Mouse (Mus musculus) NIH3T3 (cell line): ENCODE data around the gene Pik3ca.

ENCODE experiments used
- DNase-seq: peaks from one replicate; pipeline ENCODE4 v3.0.0-alpha.2; 2012; ENCODE audit warnings: low read depth

The Pik3ca gene

DNA sequence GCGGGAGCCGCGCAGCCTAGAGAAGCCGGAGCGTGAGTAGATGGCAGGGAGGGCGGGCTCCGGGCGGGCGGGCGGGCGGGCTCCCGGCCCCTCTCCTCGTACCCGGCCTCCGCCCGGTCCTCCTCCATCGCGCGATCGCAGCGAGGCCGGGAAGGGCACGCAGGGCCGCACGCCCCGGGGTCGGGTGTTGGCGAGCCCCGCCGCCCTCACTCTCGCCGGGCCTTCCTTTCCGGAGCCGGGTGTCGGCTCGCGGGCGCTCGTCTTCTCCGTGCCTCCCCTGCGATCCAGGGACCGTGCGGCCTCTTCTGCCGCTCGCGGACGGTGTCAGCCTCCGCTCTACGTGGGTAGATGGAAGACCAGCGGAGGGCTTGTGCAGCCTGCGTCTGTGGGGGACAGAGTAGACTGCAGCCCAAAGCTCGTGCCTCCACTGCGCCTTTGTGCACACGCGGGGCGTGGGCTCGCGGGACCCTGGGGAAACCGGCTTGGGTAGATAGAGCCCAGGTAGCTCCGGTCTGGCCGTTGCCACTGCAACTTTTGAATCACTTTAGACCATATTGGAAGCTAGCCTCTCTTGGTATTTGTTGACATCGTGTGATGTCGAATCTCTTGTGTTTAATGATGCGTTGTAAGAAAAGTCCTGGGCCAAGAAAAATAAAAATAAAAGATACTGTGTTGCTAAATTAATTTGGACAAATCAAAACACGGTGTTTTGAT is at the start of gene Pik3ca:
Pik3ca (plus strand) TSS at position 211 of the 714 bp plus-strand sequence.
- peak; percentile 63 for DNase-seq

DNA sequence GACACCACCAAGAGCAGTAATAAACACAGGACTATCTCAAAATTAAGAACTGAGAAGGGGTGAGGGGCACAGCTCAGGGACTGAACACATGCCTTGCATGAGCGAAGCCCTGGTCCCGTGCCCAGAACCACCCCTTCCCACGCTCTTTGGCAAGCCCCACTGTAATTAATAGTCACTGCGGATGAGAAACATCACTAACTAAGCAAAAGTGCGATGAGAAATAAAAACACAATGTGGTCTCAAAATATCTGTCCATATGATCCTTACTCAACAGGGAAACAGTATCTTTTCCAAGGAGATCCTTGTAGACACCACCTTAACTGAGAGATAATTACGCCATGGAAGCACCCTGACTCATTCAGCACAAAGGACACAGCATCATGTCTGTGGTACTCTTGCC is 49.6 kb upstream of the Pik3ca start:
- peak; percentile 16 for DNase-seq

DNA sequence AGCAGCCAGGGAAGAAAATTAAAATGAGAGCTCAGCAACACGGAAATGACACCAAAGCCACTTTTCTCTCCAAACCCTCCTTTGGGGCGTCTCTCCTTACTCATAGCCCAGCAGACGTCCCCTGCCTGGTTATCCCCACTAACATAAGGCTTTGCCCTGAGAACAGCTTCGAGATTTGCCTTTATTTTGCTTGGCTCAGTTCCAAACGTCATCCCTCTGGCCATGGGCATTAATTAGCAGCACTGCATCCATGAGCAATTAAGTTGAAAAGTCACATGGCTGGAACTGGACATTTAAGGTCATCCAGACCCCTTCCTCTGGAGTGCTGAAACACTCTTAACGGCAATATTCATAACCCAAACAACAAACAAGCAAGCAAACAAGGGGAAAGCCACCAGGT is 36.2 kb upstream of the Pik3ca start:
- DNase-seq, result no peak

DNA sequence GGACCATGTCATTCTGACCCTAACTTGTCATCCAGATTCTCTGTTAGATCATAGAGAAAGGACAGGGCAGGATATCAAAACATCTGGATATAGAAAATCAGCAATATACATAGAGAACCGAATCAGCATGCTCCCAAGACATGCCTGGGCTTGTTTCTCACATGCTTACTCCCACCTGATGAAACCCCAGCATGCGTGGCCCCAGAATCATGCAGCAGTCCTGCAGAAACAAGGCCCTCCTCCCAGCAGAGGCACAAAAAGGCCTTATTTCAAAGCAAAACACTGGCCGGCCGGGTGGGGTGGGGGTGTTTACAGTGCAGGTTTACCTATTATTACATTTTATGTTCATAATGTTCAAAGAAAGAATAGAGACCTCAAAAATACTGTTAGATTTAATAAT is 33.3 kb upstream of the Pik3ca start:
- DNase-seq, result peak; percentile 66

DNA sequence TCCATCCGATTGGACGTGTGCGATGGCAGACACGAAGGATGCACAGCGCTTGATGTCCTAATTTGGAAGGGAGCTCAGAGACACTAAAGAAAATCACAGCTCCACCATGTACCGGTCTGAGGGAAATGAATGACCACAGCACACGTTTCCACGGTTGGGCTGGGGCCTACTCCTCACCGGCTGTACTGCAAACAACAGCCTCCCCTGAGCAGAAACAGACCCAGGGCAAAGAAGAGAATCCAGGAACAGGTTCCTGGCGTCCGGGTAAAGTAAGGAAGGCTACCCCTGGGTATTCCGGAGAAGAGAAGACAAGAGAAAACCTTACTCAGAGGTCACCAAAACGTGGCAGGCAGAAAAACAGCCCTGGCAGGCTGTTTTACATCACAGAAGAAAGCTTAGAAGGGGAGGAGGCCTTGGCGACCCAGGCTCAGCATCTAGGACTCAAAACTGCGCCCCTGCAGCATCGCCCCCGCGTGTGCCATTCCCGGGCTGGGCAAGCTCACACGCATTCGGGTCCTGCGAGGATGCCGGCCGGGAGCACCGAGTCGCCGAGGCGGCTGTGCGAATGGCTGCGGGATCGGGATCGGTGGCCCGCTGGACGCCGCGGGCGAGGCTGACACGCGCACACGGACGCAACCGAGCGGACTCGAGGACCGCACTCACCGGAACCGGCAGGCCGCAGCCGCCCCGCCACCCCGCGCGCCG is 32.5 kb upstream of the Pik3ca start:
- peak; percentile 59 for DNase-seq

DNA sequence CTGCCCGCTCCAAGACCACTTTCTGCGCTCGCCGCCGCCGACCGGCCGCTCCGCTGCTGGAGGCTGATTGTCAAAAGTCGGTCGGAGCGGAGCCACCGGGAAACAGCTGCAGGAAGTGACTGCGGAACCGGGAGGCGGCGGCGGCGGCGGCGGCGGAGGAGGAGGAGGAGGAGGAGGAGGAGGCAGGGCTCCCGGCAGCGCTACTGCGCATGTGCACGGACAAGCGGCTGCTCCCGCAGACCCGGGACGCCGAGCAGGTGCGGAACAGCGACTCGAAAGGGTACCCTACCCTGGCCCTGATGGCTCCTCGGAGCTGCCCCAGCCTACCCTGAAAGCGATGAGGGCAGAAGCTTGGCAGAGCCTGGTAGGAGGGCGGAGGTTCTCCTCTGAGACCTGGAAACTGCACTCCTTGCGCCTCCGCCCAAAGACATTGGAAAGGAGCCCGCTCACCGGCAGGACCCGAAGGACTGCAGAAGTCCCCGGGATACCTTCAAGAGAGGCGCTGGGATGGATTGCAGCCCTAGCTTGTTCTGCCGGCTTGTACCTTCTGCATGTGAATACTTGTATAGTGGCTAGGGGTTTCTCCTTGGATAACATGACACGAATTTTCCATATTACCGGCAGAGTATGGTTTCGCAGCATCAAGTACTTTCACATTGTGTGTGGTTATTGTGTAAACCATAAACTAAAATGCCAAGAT is 31.8 kb upstream of the Pik3ca start, which contains the start of gene Zmat3:
Zmat3 (minus strand) TSS at position 469 of the 700 bp plus-strand sequence.
- peak; percentile 81 for DNase-seq

DNA sequence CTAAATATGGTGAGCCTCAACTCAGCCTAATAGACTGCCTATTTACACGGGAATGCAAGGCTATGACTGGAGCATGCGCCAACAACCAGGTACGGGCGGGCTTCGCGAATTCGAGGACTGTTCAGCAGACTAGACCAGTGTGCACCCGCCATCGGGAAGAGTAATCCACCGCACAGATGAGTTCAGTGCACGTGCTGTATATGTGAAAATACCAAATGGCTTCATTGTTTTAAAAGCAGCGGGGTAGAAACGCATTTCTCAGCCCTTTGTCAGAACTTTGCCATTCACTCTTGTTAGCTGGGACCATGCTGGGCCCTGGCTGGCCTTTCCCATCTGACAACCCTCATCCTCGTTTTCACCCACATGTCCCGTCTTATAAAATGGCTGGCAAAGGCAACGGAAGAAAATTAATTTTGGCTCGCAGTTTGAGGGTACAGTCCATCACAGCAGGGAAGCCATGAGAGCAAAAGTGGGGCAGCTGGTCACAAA is 31.2 kb upstream of the Pik3ca start:
- DNase-seq, result no peak

DNA sequence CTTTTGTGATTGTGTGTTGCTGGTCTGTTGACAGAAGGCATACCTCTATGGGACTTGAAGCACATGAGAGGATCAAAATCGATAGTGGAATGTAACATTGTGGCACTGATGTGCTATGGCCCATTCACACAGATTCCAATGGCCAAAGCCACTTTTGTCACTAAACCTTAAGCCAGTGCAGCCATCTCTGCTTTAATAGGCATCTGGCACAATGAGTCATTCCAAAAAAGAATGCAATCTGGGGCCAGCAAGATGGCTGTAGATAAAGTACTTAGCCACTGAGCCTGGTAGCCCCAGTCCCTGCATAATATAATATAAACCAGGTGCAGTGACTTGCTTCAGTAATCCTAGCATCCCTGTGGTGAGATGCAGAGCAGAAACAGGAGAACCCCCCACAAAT is 30.0 kb upstream of the Pik3ca start:
- DNase-seq, result no peak

DNA sequence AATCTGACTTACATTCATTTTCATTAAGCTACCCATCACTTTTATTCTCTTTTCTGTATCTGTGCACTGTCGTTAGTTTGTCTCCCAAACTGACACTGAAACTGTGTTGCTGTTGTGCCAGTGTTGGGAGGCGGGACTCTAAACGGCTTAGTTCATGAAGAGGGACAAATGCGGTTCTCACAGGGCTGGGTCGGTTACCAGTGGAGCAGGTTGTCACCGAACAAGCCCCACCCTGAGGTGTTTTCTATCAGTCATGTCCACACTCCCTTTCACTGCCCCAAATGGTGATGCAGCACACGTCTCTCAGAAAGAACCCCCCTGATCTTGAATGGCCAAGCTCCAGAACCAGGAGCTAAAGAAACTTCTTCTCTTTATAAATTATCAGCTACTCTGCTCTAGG is 25.5 kb upstream of the Pik3ca start:
- no peak for DNase-seq

DNA sequence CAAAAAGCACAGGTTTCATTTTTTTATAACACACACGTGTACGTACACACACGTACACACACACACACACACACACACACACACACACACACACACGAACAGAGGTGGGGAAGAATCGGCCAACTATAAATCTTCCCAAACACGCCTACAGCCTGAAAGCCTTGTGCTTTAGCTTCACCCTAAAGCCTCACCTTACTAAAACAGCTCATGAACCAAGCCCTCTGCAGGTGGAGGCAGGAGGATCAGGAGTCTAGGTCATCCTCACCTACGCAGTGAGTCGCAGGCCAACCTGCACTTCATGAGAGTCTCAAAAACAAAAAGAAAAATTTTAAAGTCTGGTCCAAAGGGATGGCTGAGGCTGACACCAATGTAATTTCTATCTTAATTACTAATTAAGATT is 25.0 kb upstream of the Pik3ca start:
- no peak for DNase-seq

DNA sequence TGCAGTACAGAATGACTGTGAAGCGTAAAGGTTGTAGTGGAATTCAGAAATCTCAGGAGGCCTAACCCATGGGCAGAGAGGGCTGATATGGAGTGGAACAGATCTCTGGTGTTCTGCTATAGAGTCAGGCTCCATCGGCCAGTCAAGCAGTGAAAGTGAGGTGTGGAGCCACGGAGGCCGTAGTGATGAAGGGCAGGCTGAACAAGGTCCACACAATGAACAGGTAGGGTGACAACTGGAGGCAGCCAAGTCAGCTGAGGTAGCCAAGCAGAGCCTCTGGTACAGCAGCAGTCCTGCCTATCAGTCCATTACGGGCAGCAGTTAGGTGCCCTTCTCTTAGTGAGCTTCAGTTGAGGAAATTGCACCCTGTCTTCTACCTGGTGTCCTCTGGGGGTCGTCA is 24.2 kb upstream of the Pik3ca start:
- no peak for DNase-seq

DNA sequence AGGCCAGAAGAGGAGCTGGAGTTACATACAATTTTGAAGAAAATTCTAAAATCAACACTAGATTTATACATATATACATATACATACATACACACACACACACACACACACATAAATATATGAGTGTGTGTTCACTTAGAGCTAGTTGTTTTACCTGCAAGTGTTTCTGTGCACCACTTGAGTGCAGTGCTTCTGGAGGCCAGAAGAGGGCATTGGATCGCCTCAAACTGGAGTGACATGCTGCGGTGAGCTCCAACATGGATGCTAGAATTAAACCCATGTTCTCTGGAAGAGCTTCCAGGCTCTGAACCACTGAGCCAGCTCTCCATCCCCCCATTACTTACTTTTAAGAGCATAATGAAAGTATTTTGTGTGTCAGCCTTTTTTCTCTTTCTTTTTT is 17.6 kb upstream of the Pik3ca start:
- DNase-seq, result peak; percentile 53

DNA sequence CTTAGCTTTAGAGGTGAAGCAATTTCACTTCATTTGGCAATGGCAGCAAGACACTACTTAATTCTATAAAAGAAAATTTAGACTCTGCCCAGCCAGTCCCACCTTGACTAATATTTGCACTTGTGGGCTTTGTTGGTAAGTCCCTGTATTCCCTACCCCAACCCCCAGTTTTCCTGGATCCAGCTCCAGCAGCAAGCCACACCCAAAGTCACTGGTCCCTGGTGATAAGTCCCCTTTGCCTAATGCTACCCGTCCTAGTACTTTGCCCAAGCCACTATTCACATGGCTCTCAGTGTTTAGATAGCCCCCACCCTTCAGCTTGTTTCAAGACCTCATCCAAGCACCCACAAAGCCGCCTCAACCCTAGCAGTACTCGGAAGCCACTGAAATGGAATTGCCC is 15.9 kb upstream of the Pik3ca start:
- no peak for DNase-seq

DNA sequence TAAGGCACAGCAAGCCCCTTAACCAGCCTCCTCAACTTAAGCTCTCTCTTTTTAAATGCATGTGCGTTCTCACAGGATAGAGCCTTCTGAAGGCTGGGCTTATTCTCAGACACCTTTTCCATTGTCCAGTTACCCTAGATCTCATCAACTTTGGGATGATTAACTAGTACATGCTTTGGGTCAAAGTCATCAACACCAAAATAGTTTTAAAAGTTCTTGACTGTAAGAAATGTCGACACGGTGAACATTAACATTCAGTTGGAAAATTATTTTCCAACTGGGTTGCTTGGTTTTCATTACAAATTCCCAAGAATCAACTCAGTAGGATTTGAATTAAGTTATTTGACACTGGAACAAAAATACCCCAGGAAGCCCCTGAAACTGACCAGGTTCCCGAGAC is 4.6 kb upstream of the Pik3ca start:
- DNase-seq, result no peak

DNA sequence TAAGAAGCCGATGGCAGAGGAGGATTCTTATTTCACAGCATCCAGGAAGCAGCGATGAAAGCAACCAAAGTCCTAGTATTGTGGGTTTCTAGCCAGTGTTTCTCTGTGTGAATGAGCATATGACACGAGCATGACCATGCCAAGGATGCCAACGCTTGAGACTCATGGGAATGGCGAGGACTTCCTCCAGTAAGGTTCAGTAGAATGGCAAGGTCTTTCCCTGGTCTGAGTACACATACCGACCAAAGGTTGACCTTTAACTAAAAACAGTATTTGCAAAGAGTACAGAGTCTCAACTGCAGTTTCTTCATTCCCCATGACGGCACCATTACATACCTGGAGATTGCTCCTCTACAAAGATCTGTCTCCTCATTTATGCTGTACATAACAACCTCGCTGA is 3.5 kb upstream of the Pik3ca start:
- no peak for DNase-seq

DNA sequence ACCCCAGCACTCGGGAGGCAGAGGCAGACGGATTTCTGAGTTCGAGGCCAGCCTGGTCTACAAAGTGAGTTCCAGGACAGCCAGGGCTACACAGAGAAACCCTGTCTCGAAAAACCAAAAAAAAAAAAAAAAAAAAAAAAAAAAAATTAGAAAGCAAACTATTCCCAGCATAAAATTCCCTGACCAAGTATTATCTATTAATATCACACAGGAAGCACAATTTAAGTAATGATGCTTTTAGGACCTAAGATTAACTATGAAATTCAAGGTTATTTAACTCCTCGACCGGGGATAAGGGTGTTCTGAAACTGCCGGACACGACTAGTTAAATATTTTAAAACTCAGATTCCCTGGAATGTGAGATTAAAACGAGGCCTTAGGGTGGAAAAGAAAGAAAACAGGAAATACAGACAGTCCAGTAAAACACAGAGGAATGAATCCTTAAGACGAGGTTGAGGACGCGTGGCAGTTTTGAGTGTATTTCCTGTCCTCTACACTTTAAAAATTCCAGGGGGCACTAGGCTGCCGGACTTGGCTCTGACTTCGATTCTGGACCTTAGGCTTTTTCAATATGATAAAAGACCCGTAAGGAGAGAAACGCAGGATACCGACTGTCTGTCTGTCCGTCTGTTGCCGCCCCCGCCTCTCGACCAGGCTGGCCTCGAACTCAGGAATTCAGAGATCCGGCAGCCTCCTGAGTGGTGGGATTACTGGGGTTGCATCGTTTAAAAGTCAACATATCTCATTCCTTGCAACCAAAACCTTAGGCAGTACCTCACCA is 1.5 kb upstream of the Pik3ca start:
- peak; percentile 70 for DNase-seq

DNA sequence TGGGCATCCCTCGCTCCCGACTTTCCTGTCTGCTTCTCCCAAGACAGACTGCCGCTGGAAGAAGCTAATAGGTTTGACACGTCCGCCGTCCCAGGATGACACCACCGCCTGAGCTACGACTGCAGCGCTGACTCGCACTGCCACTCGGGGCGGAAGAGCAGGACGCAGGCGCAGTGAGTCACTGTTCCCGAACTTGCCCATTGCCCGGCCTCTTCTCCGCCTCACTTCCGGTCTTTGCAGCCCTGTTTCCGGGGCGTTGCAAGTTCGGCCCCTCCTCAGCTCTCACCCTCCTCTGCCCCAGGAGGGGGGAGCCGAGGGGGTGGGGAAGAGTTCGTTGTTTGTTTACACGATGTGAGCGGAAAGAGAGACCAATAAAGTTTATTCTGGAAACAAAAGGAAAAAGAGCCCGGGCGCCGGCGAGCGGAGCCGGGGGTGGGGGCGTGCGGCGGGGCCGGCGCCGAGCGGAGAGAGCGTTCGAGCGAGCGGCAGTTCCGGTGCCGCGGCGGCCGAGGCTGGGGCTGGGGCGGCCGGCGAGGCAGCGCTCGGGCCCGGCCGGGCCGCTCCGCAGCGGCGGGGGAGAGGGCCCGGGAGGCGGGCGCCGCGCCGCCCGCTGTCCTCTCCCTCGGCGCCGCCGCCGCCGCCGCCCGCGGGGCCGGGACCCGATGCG is 544 bp upstream of the Pik3ca start:
- DNase-seq, result peak; percentile 99

DNA sequence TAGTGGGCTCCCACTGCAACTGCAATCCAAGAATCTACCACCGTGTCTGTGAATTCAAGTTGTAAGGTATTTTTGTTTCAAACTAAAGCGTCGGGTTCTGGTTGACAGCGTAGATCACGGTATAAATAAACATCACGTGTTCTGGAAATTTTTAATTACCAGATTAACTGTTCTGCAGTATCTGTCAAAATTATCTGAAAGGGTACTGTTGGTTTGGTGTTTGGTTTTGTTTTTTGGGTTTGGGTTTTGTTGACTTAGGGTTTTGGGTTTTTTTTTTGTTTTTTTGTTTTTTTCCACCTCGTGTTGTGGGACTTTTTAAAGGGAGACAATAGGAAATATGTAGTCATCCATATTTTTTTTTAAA is 686 bp downstream of the Pik3ca start:
- peak; percentile 28 for DNase-seq

DNA sequence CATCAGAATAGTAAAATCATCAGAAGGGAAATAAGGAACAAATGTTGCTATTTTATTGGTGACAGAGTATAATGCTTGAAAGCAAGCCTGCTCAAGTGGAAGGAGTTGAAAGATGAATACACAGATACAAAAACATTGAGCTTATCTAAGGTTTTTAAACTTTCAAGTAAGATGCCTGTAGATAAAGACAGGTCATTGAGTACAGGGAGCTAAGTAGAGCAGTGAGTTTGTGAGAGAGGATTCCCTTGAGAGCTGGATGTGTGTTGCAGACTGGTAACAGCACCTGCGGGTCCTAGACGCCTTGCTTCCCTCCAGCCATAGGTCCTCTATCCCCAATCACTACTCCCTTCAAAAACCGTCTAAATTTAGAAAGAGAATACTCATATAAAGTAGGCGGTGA is 1.2 kb downstream of the Pik3ca start:
- DNase-seq, result no peak

DNA sequence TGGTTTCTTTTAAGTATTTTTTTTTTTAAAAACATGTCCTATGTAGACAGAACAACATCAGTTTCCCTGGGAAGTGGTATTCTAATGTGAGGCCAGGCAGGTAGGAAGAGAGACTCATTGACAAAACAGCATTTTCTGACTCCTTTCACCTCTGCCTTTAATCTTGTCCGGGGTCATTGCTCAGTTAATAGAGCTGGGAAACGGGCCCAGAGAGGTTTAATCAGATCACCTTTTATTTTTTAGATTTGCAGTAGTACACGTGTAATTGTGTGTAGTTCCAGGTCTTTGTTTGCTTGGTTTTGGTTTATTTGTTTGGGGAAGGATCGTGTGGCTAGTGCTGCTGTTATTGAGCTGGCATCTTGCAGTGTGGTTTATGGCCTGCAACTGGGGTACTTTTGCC is 1.9 kb downstream of the Pik3ca start:
- DNase-seq, result no peak

DNA sequence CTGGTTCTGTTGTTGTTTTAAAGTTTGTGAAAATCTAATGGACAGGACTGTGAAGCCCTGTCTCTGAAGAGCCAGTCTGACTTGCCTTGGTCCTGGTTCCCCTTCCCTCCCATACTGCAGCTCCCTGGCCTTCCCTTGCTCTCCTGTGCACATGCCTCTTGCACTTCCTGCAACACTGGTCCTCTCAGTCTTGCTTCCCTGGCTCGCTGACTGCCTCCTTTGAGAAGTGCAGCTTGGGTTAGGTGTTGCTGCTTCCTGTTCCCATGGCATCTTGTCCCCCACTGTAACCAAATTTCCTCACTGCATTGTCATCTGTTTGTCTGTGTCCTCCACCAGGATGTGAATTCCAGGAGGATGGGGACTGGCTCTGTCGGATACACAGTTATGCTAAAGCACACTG is 2.5 kb downstream of the Pik3ca start:
- no peak for DNase-seq

DNA sequence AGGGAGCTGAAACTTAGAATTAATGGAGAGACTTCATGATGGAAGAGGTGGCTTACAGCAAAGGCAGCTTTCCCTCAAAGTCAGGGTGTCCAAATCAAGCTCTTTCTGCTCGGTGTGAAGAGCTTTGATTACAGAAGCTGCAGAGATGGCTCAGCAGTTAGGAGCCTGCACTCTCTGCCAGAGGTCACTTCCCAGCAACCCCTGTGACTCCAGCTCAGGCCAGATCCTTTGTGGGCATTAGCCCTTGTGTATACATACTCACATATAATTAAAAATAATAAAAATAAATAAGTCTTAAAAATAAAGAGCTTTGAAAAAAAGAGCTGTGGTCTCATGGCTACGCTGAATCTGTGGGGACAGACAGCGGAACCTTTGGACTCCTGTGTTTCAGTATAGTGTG is 4.1 kb downstream of the Pik3ca start:
- DNase-seq, result no peak
